Mouse (Mus musculus) bone marrow macrophage, adult 2 months (primary cell): ENCODE data around the gene Hspa12a.

Experiments used
- CTCF ChIP-seq: IDR thresholded peaks from 2 replicates; pipeline ENCODE4 v1.5.1; 2012; ENCODE audit warnings: low read depth, mild to moderate bottlenecking, low read length, moderate library complexity
- POLR2A ChIP-seq: IDR thresholded peaks from 2 replicates; pipeline ENCODE4 v1.6.1; 2012; ENCODE audit warnings: mild to moderate bottlenecking, low read depth, low read length, borderline replicate concordance

- no peak for TF ChIP-seq POLR2A
- TF ChIP-seq CTCF, result no peak
Measured at GRCm38 (mm10) chr19:58817398-58817797, 126.1 kb downstream of the Hspa12a start.
